In genomic region chr15:103340786-103341185, GRCm38 (mm10) we compare ENCODE assay signal across 7 mouse cellular contexts. TPM values are rescaled to one million over a fixed set of nuclear protein-coding genes. Genes with fewer than 3 reads are reported as not detected.
DNase-seq lines count a peak whose midpoint lies in the region; ATAC-seq and TF ChIP-seq lines count a peak whose summit lies in the region.

No protein-coding gene starts in this region.

- TF ChIP-seq CTCF in stomach, postnatal 0 days (IDR thresholded peaks at IDR 0.05; ENCODE audit: low read depth): peak; percentile 60

- no peaks in the 10 kb centered on the region for H3K9me3 ChIP-seq in neural tube, embryonic 11.5 days (ENCODE audit: control insufficient read depth, low read length)
- no peaks in the 10 kb centered on the region for H3K9me3 ChIP-seq in forebrain, embryonic 15.5 days
- H3K9me3 ChIP-seq in liver, embryonic 13.5 days (replicated peaks): no peaks in the 10 kb centered on the region
- no peaks in the 10 kb centered on the region for H3K9me3 ChIP-seq in stomach, postnatal 0 days (ENCODE audit: control insufficient read depth, low read length)

- no peak for ATAC-seq in neural tube, embryonic 11.5 days (ENCODE audit: insufficient read depth, low FRiP score, low TSS enrichment)
- ATAC-seq in forebrain, embryonic 15.5 days (replicated peaks): no peak
- ATAC-seq in liver, embryonic 13.5 days (ENCODE audit: low read depth): no peak
- ATAC-seq in stomach, postnatal 0 days (ENCODE audit: low FRiP score, low TSS enrichment): no peak

- H3K27me3 ChIP-seq in neural tube, embryonic 11.5 days (ENCODE audit: control insufficient read depth, insufficient read depth, low read length): peaks cover 20% of the 10 kb centered on the region
- peaks cover 17% of the 10 kb centered on the region; the same call in 1 of the 2 replicates for H3K27me3 ChIP-seq in forebrain, embryonic 15.5 days
- H3K27me3 ChIP-seq in liver, embryonic 13.5 days: peaks cover 45% of the 10 kb centered on the region
- H3K27me3 ChIP-seq in stomach, postnatal 0 days (ENCODE audit: control insufficient read depth, insufficient read depth, low read length): no peaks in the 10 kb centered on the region

- peak overlapping the region; percentile 94 for H3K4me2 ChIP-seq in neural tube, embryonic 11.5 days (ENCODE audit: low read depth)
- H3K4me2 ChIP-seq in forebrain, embryonic 15.5 days (replicated peaks): peak overlapping the region; percentile 88
- H3K4me2 ChIP-seq in liver, embryonic 13.5 days: peak overlapping the region; percentile 94
- no peak overlapping the region for H3K4me2 ChIP-seq in stomach, postnatal 0 days (replicated peaks; ENCODE audit: low read depth)

- no peak overlapping the region for H3K27ac ChIP-seq in neural tube, embryonic 11.5 days (ENCODE audit: low read depth, low read length)
- H3K27ac ChIP-seq in forebrain, embryonic 15.5 days (replicated peaks): no peak overlapping the region
- no peak overlapping the region for H3K27ac ChIP-seq in liver, embryonic 13.5 days
- no peak overlapping the region for H3K27ac ChIP-seq in stomach, postnatal 0 days (replicated peaks)

- peak overlapping the region; percentile 6; the same call in 1 of the 2 replicates for H3K9ac ChIP-seq in neural tube, embryonic 11.5 days (ENCODE audit: low read length)
- H3K9ac ChIP-seq in forebrain, embryonic 15.5 days (replicated peaks): peak overlapping the region; percentile 59; the same call in 1 of the 2 replicates
- no peak overlapping the region for H3K9ac ChIP-seq in liver, embryonic 13.5 days
- H3K9ac ChIP-seq in stomach, postnatal 0 days (ENCODE audit: low read length): no peak overlapping the region

- TF ChIP-seq EP300 in stomach, postnatal 0 days (optimal IDR thresholded peaks at IDR 0.05): no peak

- H3K36me3 ChIP-seq in neural tube, embryonic 11.5 days (ENCODE audit: control insufficient read depth, insufficient read depth, low read length): peaks cover 3% of the 10 kb centered on the region
- H3K36me3 ChIP-seq in forebrain, embryonic 15.5 days: no peaks in the 10 kb centered on the region
- peaks cover 19% of the 10 kb centered on the region for H3K36me3 ChIP-seq in liver, embryonic 13.5 days
- 0 out of 2 replicates have a peak, but pooled peaks cover 5% of the 10 kb centered on the region for H3K36me3 ChIP-seq in stomach, postnatal 0 days (ENCODE audit: control insufficient read depth, insufficient read depth, low read length)

- WGBS in neural tube, embryonic 11.5 days: 13% methylated on average over 4 of the region's 4 CpGs
- WGBS in forebrain, embryonic 15.5 days: 22% methylated on average over 4 of the region's 4 CpGs
- WGBS in liver, embryonic 13.5 days (ENCODE audit: insufficient replicate concordance): 16% methylated on average over 4 of the region's 4 CpGs
- 29% methylated on average over 4 of the region's 4 CpGs for WGBS in stomach, postnatal 0 days

- DNase-seq in neural tube, embryonic 11.5 days (ENCODE audit: low spot score): no peak
- DNase-seq in neural tube, embryonic 10.5 days (ENCODE audit: extremely low spot score, low spot score): no peak
- DNase-seq in liver, embryonic 13.5 days: no peak
- no peak for DNase-seq in stomach, postnatal 0 days (ENCODE audit: low spot score)
- no peak for DNase-seq in left cerebral cortex, postnatal 10 days (ENCODE audit: extremely low spot score in 1 of 2, low spot score in 2 of 2)
- no peak for DNase-seq in B cell, adult 2 months

- peaks cover 18% of the 10 kb centered on the region for H3K4me1 ChIP-seq in neural tube, embryonic 11.5 days (ENCODE audit: control insufficient read depth, insufficient read depth, low read length)
- H3K4me1 ChIP-seq in forebrain, embryonic 15.5 days: peaks cover 17% of the 10 kb centered on the region
- H3K4me1 ChIP-seq in liver, embryonic 13.5 days (replicated peaks): peaks cover 50% of the 10 kb centered on the region
- no peaks in the 10 kb centered on the region for H3K4me1 ChIP-seq in stomach, postnatal 0 days (replicated peaks; ENCODE audit: control insufficient read depth, insufficient read depth)

- H3K4me3 ChIP-seq in neural tube, embryonic 11.5 days (ENCODE audit: low read depth, low read length): peak overlapping the region; percentile 53; the same call in 1 of the 2 replicates
- 0 out of 2 replicates have a peak overlapping the region, but pooled peaks have one; percentile 2 for H3K4me3 ChIP-seq in forebrain, embryonic 15.5 days
- peak overlapping the region; percentile 66; the same call in 1 of the 2 replicates for H3K4me3 ChIP-seq in liver, embryonic 13.5 days (replicated peaks)
- peak overlapping the region; percentile 48; the same call in 1 of the 2 replicates for H3K4me3 ChIP-seq in stomach, postnatal 0 days (ENCODE audit: low read depth, low read length)

- intact Hi-C loops in left cerebral cortex, postnatal 10 days (cut with DNase I): no loop called here

RNA-seq across cellular contexts. Expression of gene Zfp385a, which starts 0.9 kb away (rescaled TPM):
- polyA plus RNA-seq in neural tube, embryonic 11.5 days (2014; fragmentation: Nextera tagmentation; extraction: Ambion mirVana): 26.1 and 27.5 TPM in 2 replicates
- 12.7 and 13.0 TPM in 2 replicates for polyA plus RNA-seq in forebrain, embryonic 15.5 days (2015; fragmentation: Nextera tagmentation; extraction: Ambion mirVana)
- 4.6 and 5.9 TPM in 2 replicates for polyA plus RNA-seq in liver, embryonic 13.5 days (2015; fragmentation: Nextera tagmentation; extraction: Ambion mirVana)
- polyA plus RNA-seq in stomach, postnatal 0 days (2015; fragmentation: Nextera tagmentation; extraction: Ambion mirVana): 6.0 and 7.4 TPM in 2 replicates
- 10 to 100 TPM; 47.5 to 51.2 TPM for total RNA-seq in left cerebral cortex, postnatal 10 days (2021)

RNA-seq across cellular contexts. Expression of gene Itga5, which starts 25.8 kb away (rescaled TPM):
- 21.0 and 21.3 TPM in 2 replicates for polyA plus RNA-seq in neural tube, embryonic 11.5 days (2014; fragmentation: Nextera tagmentation; extraction: Ambion mirVana)
- 5.7 and 7.2 TPM in 2 replicates for polyA plus RNA-seq in forebrain, embryonic 15.5 days (2015; fragmentation: Nextera tagmentation; extraction: Ambion mirVana)
- polyA plus RNA-seq in liver, embryonic 13.5 days (2015; fragmentation: Nextera tagmentation; extraction: Ambion mirVana): 12.9 and 15.8 TPM in 2 replicates
- polyA plus RNA-seq in stomach, postnatal 0 days (2015; fragmentation: Nextera tagmentation; extraction: Ambion mirVana): 28.7 and 36.2 TPM in 2 replicates
- total RNA-seq in left cerebral cortex, postnatal 10 days (2021): 1 to 10 TPM; 6.0 to 6.6 TPM

RNA-seq across cellular contexts. Expression of gene Gpr84, which starts 30.4 kb away (rescaled TPM):
- 0.34 and 0.50 TPM in 2 replicates for polyA plus RNA-seq in neural tube, embryonic 11.5 days (2014; fragmentation: Nextera tagmentation; extraction: Ambion mirVana)
- polyA plus RNA-seq in forebrain, embryonic 15.5 days (2015; fragmentation: Nextera tagmentation; extraction: Ambion mirVana): 0.28 and 0.37 TPM in 2 replicates
- polyA plus RNA-seq in liver, embryonic 13.5 days (2015; fragmentation: Nextera tagmentation; extraction: Ambion mirVana): 0.28 and 0.29 TPM in 2 replicates
- polyA plus RNA-seq in stomach, postnatal 0 days (2015; fragmentation: Nextera tagmentation; extraction: Ambion mirVana): 0.30 and 0.46 TPM in 2 replicates
- under 1 TPM; 0.67 to 0.97 TPM for total RNA-seq in left cerebral cortex, postnatal 10 days (2021)

Comparison
In these comparisons a context has a peak if more than half of its experiments do, and no peak if none do; other contexts are left out.
1. H3K4me3 ChIP-seq: peak in every context shown above with its lines; median percentile 66 in liver, embryonic 13.5 days; 53 in neural tube, embryonic 11.5 days; 48 in stomach, postnatal 0 days; 2 in forebrain, embryonic 15.5 days.
2. H3K9ac ChIP-seq: peak in neural tube, embryonic 11.5 days (single experiment) and forebrain, embryonic 15.5 days (single experiment); none in liver, embryonic 13.5 days (single experiment) and stomach, postnatal 0 days (single experiment).